Mouse (Mus musculus): ENCODE results near the gene Slc35f3. TPM values are rescaled to one million over a fixed set of nuclear protein-coding genes. Genes with fewer than 3 reads are reported as not detected.

Gene Slc35f3
- polyA plus RNA-seq, 1 experiment from 2014 or later: 1.7 TPM

DNA sequence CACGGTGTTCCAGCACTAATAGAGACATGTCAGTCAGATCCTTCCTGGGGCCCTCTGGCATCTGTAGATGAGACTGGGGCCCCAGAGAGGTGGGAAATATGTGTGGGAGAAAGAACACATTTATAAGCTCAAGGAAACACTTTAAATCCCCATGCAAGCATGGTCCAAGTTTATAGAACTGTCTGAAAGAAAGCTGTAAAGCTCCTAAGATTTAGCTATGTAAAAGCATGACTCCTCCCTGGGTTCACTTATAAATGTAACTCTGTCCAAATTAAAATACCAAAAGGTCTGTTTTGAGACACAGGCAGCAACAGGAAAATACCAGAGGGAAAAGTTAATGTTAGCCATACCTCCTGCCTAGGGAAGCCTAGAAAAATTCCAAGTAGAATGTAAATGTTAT is 42.8 kb downstream of the Slc35f3 start:
- peak; percentile 44; the same call in 1 of the 2 replicates for ATAC-seq (ENCODE audit: low FRiP score, low read depth)

GRCm38 (mm10) chr8:126343427-126343826 is 45.1 kb downstream of the Slc35f3 start:
- H3K4me2 ChIP-seq (replicated peaks): no peak overlapping the region
- 83% methylated on average over 5 of the region's 5 CpGs for WGBS

More for the DNA sequence above, 42.8 kb downstream of the Slc35f3 start:
- H3K4me2 ChIP-seq (replicated peaks): peak overlapping the region; percentile 23; the same call in 1 of the 2 replicates
- H3K9ac ChIP-seq: no peak overlapping the region
- no peaks in the 10 kb centered on the region for H3K27me3 ChIP-seq
- H3K9me3 ChIP-seq: no peaks in the 10 kb centered on the region
- H3K4me3 ChIP-seq: no peak overlapping the region
- WGBS: 3% methylated on average over 1 of the region's 1 CpGs
- no peaks in the 10 kb centered on the region for H3K36me3 ChIP-seq
- peaks cover 20% of the 10 kb centered on the region for H3K4me1 ChIP-seq
- peak overlapping the region; percentile 48; the same call in 1 of the 2 replicates for H3K27ac ChIP-seq

GRCm38 (mm10) chr8:126345100-126345499 is 46.7 kb downstream of the Slc35f3 start:
- H3K27ac ChIP-seq: no peak overlapping the region
- no peaks in the 10 kb centered on the region for H3K9me3 ChIP-seq
- H3K9ac ChIP-seq: no peak overlapping the region
- WGBS: 55% methylated on average over 4 of the region's 4 CpGs
- no peak overlapping the region for H3K4me3 ChIP-seq
- H3K4me1 ChIP-seq: peaks cover 17% of the 10 kb centered on the region
- no peaks in the 10 kb centered on the region for H3K36me3 ChIP-seq
- H3K27me3 ChIP-seq: no peaks in the 10 kb centered on the region
- no peak for ATAC-seq (ENCODE audit: low FRiP score, low read depth)
- H3K4me2 ChIP-seq (replicated peaks): no peak overlapping the region

More at GRCm38 (mm10) chr8:126343427-126343826, 45.1 kb downstream of the Slc35f3 start:
- Histone ChIP-seq H3K27me3 (no peaks in the 10 kb centered on the region), H3K4me3 (no peak overlapping the region), H3K27ac (no peak overlapping the region), H3K9ac (no peak overlapping the region), H3K36me3 (no peaks in the 10 kb centered on the region), H3K4me1 (peaks cover 20% of the 10 kb centered on the region), H3K9me3 (no peaks in the 10 kb centered on the region)
- ATAC-seq (ENCODE audit: low FRiP score, low read depth): no peak

DNA sequence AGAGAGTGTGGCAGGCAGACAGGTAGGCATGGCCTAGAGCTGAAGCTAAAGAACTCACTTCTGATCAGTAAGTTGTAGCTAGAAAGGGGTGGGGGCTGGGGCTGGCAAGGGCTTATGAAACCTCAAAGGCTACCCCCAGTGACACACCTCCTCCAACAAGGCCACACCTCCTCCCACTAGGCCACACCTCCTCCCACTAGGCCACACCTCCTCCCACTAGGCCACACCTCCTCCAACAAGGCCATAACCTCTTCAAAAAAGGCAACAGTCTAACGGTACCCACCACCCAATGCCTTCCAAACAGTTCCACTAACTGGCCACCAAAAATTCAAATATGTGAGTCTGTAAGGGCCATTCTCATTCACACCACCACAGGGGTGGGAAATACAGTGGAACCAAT is 54.9 kb downstream of the Slc35f3 start:
- Histone ChIP-seq H3K4me3 (no peak overlapping the region), H3K9me3 (peaks cover 5% of the 10 kb centered on the region; the same call in 1 of the 2 replicates), H3K36me3 (no peaks in the 10 kb centered on the region), H3K27ac (no peak overlapping the region), H3K4me1 (peaks cover 6% of the 10 kb centered on the region; the same call in 1 of the 2 replicates), H3K9ac (no peak overlapping the region), H3K27me3 (no peaks in the 10 kb centered on the region), H3K4me2 (replicated peaks) (no peak overlapping the region)
- no peak for ATAC-seq (ENCODE audit: low FRiP score, low read depth)
- WGBS: 67% methylated on average over 1 of the region's 1 CpGs

- WGBS: 40% methylated on average over 3 of the region's 3 CpGs
- no peak overlapping the region for H3K4me2 ChIP-seq (replicated peaks)
- H3K9ac ChIP-seq: no peak overlapping the region
- H3K36me3 ChIP-seq: no peaks in the 10 kb centered on the region
- no peak overlapping the region for H3K27ac ChIP-seq
- peaks cover 5% of the 10 kb centered on the region; the same call in 1 of the 2 replicates for H3K9me3 ChIP-seq
- no peak overlapping the region for H3K4me3 ChIP-seq
- ATAC-seq (ENCODE audit: low FRiP score, low read depth): no peak
- no peaks in the 10 kb centered on the region for H3K27me3 ChIP-seq
- H3K4me1 ChIP-seq: peaks cover 6% of the 10 kb centered on the region; the same call in 1 of the 2 replicates
Observed at GRCm38 (mm10) chr8:126357946-126358345, 59.6 kb downstream of the Slc35f3 start.

- no peak overlapping the region for H3K4me2 ChIP-seq (replicated peaks)
- H3K9ac ChIP-seq: no peak overlapping the region
- H3K9me3 ChIP-seq: peaks cover 5% of the 10 kb centered on the region; the same call in 1 of the 2 replicates
- peaks cover 6% of the 10 kb centered on the region; the same call in 1 of the 2 replicates for H3K4me1 ChIP-seq
- no peak overlapping the region for H3K27ac ChIP-seq
- WGBS: 75% methylated on average over 6 of the region's 6 CpGs
- H3K4me3 ChIP-seq: no peak overlapping the region
- H3K27me3 ChIP-seq: no peaks in the 10 kb centered on the region
- H3K36me3 ChIP-seq: no peaks in the 10 kb centered on the region
- no peak for ATAC-seq (ENCODE audit: low FRiP score, low read depth)
Observed at GRCm38 (mm10) chr8:126359296-126359695, 60.9 kb downstream of the Slc35f3 start.

- no peak overlapping the region for H3K4me2 ChIP-seq (replicated peaks)
- ATAC-seq (ENCODE audit: low FRiP score, low read depth): no peak
- 64% methylated on average over 11 of the region's 11 CpGs for WGBS
Observed at GRCm38 (mm10) chr8:126360106-126360505, 61.7 kb downstream of the Slc35f3 start.

GRCm38 (mm10) chr8:126360701-126361100 is 62.3 kb downstream of the Slc35f3 start:
- no peaks in the 10 kb centered on the region for H3K36me3 ChIP-seq
- no peak overlapping the region for H3K27ac ChIP-seq
- no peaks in the 10 kb centered on the region for H3K27me3 ChIP-seq
- WGBS: 60% methylated on average over 5 of the region's 5 CpGs
- no peaks in the 10 kb centered on the region for H3K4me1 ChIP-seq
- no peak overlapping the region for H3K9ac ChIP-seq
- no peak overlapping the region for H3K4me3 ChIP-seq
- no peak for ATAC-seq (ENCODE audit: low FRiP score, low read depth)
- H3K9me3 ChIP-seq: peaks cover 5% of the 10 kb centered on the region; the same call in 1 of the 2 replicates
- no peak overlapping the region for H3K4me2 ChIP-seq (replicated peaks)

More at GRCm38 (mm10) chr8:126360106-126360505, 61.7 kb downstream of the Slc35f3 start:
- no peaks in the 10 kb centered on the region for H3K36me3 ChIP-seq
- H3K4me1 ChIP-seq: peaks cover 3% of the 10 kb centered on the region; the same call in 1 of the 2 replicates
- peaks cover 5% of the 10 kb centered on the region; the same call in 1 of the 2 replicates for H3K9me3 ChIP-seq
- no peak overlapping the region for H3K9ac ChIP-seq
- H3K4me3 ChIP-seq: no peak overlapping the region
- no peak overlapping the region for H3K27ac ChIP-seq
- no peaks in the 10 kb centered on the region for H3K27me3 ChIP-seq

DNA sequence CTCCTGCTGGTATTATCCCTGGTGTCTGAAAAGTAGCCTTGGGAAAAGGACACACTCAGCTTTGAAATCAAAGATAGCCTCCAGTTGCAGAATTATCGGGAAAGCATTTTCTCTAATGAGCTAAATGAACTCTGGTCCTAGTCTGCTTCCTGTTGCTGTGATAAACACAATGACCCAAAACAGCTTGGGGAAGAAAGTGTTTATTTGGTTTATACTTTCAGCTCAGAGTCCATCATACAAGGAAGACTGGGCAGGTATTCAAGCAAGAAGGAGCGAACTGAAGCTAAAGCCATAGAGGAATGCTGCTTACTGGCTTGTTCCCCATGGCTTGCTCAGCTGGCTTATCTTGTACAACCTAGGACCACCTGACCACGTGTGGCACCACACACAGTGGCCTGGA is 67.9 kb downstream of the Slc35f3 start:
- Histone ChIP-seq H3K9me3 (no peaks in the 10 kb centered on the region), H3K4me2 (replicated peaks) (no peak overlapping the region), H3K27me3 (no peaks in the 10 kb centered on the region), H3K27ac (no peak overlapping the region), H3K36me3 (no peaks in the 10 kb centered on the region), H3K4me1 (no peaks in the 10 kb centered on the region), H3K9ac (no peak overlapping the region), H3K4me3 (no peak overlapping the region)
- no peak for ATAC-seq (ENCODE audit: low FRiP score, low read depth)
- 70% methylated on average over 3 of the region's 3 CpGs for WGBS

DNA sequence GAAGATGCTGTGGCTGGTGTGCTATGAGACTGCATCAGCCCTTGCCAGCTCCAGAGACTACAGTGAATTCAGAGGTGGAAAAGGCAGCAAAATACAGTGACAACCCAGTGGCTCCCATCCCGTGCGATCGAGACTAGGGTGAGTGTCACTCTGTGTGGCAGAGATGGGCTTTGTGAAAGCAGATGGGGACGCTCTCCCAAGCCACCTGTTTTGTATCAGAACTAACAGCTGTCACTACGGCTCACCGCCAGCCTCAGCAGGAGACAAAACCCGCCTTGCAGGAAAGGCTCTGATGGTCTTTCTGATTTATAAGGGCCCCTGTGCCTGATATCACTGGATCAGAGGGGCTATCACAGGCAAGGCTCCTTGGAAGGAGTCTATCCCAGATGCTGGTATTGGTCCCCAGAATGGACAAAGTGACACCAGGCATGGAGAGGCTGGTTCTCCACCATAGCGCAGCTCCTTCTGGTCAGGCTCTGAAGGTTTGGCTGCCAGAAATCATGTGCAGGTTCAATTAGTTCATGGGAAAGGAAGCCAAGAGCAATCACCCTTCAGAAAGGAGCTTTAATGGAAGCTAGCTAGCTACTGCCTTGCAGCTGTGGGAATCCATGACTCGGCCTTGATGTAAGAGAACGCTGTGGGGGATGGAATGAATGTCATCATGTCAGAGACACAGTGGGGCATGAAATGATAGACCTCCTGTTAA is 70.1 kb downstream of the Slc35f3 start:
- no peak for ATAC-seq (ENCODE audit: low FRiP score, low read depth)

DNA sequence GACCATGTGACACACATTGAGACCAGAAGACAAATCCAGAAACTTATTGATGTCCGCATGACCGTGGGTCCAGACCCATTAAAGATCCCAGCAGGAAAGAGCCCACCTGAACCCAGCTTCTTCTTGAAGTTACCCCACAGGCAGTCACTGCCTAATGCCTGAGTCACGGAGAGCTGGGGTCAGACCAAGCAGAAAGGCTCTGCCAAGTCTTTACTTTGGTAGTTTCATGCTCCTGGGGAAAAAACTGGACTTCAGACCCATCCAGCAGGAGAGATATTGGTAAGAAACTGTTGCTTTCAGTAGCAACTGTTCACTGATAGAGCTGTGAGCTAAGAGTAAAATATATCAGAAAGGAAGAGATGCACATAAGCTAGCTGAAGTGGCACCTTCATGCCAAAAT is 73.5 kb downstream of the Slc35f3 start:
- ATAC-seq (ENCODE audit: low FRiP score, low read depth): no peak
- Histone ChIP-seq H3K9ac (no peak overlapping the region), H3K27me3 (peaks cover 2% of the 10 kb centered on the region; the same call in 1 of the 2 replicates), H3K36me3 (no peaks in the 10 kb centered on the region), H3K4me1 (no peaks in the 10 kb centered on the region), H3K4me2 (replicated peaks) (no peak overlapping the region), H3K9me3 (no peaks in the 10 kb centered on the region), H3K4me3 (no peak overlapping the region), H3K27ac (no peak overlapping the region)
- WGBS: 77% methylated on average over 3 of the region's 3 CpGs

More for the DNA sequence above, 70.1 kb downstream of the Slc35f3 start:
- Histone ChIP-seq H3K36me3 (no peaks in the 10 kb centered on the region), H3K4me1 (no peaks in the 10 kb centered on the region), H3K4me2 (replicated peaks) (no peak overlapping the region), H3K9ac (no peak overlapping the region), H3K27me3 (no peaks in the 10 kb centered on the region), H3K27ac (no peak overlapping the region), H3K4me3 (no peak overlapping the region), H3K9me3 (no peaks in the 10 kb centered on the region)
- WGBS: 61% methylated on average over 10 of the region's 10 CpGs

GRCm38 (mm10) chr8:126379580-126379979 is 81.2 kb downstream of the Slc35f3 start:
- Histone ChIP-seq H3K4me3 (no peak overlapping the region), H3K4me2 (replicated peaks) (no peak overlapping the region), H3K9ac (no peak overlapping the region), H3K36me3 (no peaks in the 10 kb centered on the region), H3K27me3 (peaks cover 8% of the 10 kb centered on the region; the same call in 1 of the 2 replicates), H3K27ac (no peak overlapping the region), H3K4me1 (no peaks in the 10 kb centered on the region), H3K9me3 (no peaks in the 10 kb centered on the region)
- no peak for ATAC-seq (ENCODE audit: low FRiP score, low read depth)
- 86% methylated on average over 6 of the region's 6 CpGs for WGBS
